Mouse (Mus musculus): ENCODE measurements around the gene Phpt1. TPM values are rescaled to one million over a fixed set of nuclear protein-coding genes. Genes with fewer than 3 reads are reported as not detected.

Phpt1 gene
- polyA plus RNA-seq (2014; fragmentation: Nextera tagmentation; extraction: Ambion mirVana) = 168 and 216 TPM in 2 replicates

GRCm38 (mm10) chr2:25574579-25575431, at the start of gene Phpt1, which contains the start of gene Mamdc4:
Phpt1 (minus strand) TSS chr2:25575224.
Mamdc4 (minus strand) TSS chr2:25574845.
- Histone ChIP-seq H3K36me3 (ENCODE audit: control insufficient read depth, insufficient read depth, low read length) (peaks cover 11% of the 10 kb centered on the region), H3K9me3 (replicated peaks; ENCODE audit: control insufficient read depth, low read length) (no peaks in the 10 kb centered on the region), H3K4me1 (ENCODE audit: control insufficient read depth, insufficient read depth, low read length) (peaks cover 18% of the 10 kb centered on the region), H3K4me3 (ENCODE audit: low read depth, low read length) (peak within 1 kb of the TSS; percentile 51), H3K4me2 (ENCODE audit: low read length) (peak within 1 kb of the TSS; percentile 81), H3K27me3 (replicated peaks; ENCODE audit: control insufficient read depth, insufficient read depth, low read length) (peaks cover 40% of the 10 kb centered on the region), H3K27ac (ENCODE audit: low read depth, low read length) (peak within 1 kb of the TSS; percentile 87), H3K9ac (ENCODE audit: low read length) (peak within 1 kb of the TSS; percentile 66)
- DNase-seq (ENCODE audit: low spot score) = peak; percentile 99
- under 1% methylated on average over 44 of the region's 45 CpGs for WGBS
- ATAC-seq = peak; percentile 99

- peaks cover 7% of the 10 kb centered on the region; the same call in 1 of the 2 replicates for H3K4me1 ChIP-seq (ENCODE audit: control insufficient read depth, insufficient read depth, low read length)
- H3K36me3 ChIP-seq (ENCODE audit: control insufficient read depth, insufficient read depth, low read length) = no peaks in the 10 kb centered on the region
- H3K4me3 ChIP-seq (ENCODE audit: low read depth, low read length) = peak within 1 kb of the TSS; percentile 36
- peaks cover 15% of the 10 kb centered on the region for H3K27me3 ChIP-seq (replicated peaks; ENCODE audit: control insufficient read depth, insufficient read depth, low read length)
- peak within 1 kb of the TSS; percentile 67 for H3K4me2 ChIP-seq (ENCODE audit: low read length)
- WGBS = 5% methylated on average over 34 of the region's 34 CpGs
- H3K9me3 ChIP-seq (replicated peaks; ENCODE audit: control insufficient read depth, low read length) = no peaks in the 10 kb centered on the region
- H3K9ac ChIP-seq (ENCODE audit: low read length) = peak within 1 kb of the TSS; percentile 67
- H3K27ac ChIP-seq (ENCODE audit: low read depth, low read length) = no peak within 1 kb of the TSS
- peak; percentile 82 for DNase-seq (ENCODE audit: low spot score)
- peak; percentile 93 for ATAC-seq
Observed at GRCm38 (mm10) chr2:25621229-25622200, 46.5 kb upstream of the Phpt1 start, which contains the start of gene Tmem141. Tmem141 (minus strand) TSS chr2:25622005.

GRCm38 (mm10) chr2:25620852-25621228, 45.8 kb upstream of the Phpt1 start:
- H3K4me3 ChIP-seq (ENCODE audit: low read depth, low read length) = no peak overlapping the region
- ATAC-seq (0 out of 2 replicates have a peak, but pooled peaks have one; percentile 3), DNase-seq (ENCODE audit: low spot score) (no peak)
- H3K27ac ChIP-seq (ENCODE audit: low read depth, low read length) = no peak overlapping the region
- H3K4me2 ChIP-seq (ENCODE audit: low read length) = peak overlapping the region; percentile 67; the same call in 1 of the 2 replicates
- no peaks in the 10 kb centered on the region for H3K36me3 ChIP-seq (ENCODE audit: control insufficient read depth, insufficient read depth, low read length)
- H3K9me3 ChIP-seq (replicated peaks; ENCODE audit: control insufficient read depth, low read length) = no peaks in the 10 kb centered on the region
- peaks cover 22% of the 10 kb centered on the region for H3K27me3 ChIP-seq (replicated peaks; ENCODE audit: control insufficient read depth, insufficient read depth, low read length)
- H3K9ac ChIP-seq (ENCODE audit: low read length) = peak overlapping the region; percentile 13; the same call in 1 of the 2 replicates
- peaks cover 7% of the 10 kb centered on the region; the same call in 1 of the 2 replicates for H3K4me1 ChIP-seq (ENCODE audit: control insufficient read depth, insufficient read depth, low read length)
- 85% methylated on average over 4 of the region's 4 CpGs for WGBS

DNA sequence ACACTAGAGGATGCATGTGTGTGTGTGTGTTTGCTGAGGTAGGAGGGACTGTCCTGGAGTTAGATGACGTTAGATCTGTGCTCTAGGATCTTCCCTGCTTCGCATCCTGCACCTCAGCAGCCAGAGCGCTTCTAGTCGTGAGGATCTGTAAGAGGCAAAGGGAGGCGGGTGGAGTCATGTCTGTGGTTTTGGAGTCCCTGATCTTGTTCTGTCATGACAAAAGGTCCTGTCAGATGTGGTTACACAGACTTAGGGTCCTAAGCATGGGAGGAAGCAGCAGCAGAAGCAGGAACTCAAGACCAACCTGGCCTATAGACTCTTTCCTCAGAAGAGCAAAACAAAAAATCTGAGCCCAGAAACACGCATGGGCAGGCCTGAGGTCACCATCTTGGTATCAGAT, 45.4 kb upstream of the Phpt1 start:
- no peak overlapping the region for H3K4me3 ChIP-seq (ENCODE audit: low read depth, low read length)

GRCm38 (mm10) chr2:25617578-25617977, 42.6 kb upstream of the Phpt1 start, which contains the start of gene Ccdc183:
Ccdc183 (minus strand) TSS chr2:25617678.
- ATAC-seq (no peak), DNase-seq (ENCODE audit: low spot score) (no peak)
- no peak within 1 kb of the TSS for H3K4me3 ChIP-seq (ENCODE audit: low read depth, low read length)
- no peak within 1 kb of the TSS for H3K9ac ChIP-seq (ENCODE audit: low read length)
- H3K27ac ChIP-seq (ENCODE audit: low read depth, low read length) = no peak within 1 kb of the TSS
- WGBS = 79% methylated on average over 3 of the region's 3 CpGs
- peaks cover 29% of the 10 kb centered on the region for H3K27me3 ChIP-seq (replicated peaks; ENCODE audit: control insufficient read depth, insufficient read depth, low read length)
- H3K9me3 ChIP-seq (replicated peaks; ENCODE audit: control insufficient read depth, low read length) = no peaks in the 10 kb centered on the region
- H3K4me2 ChIP-seq (ENCODE audit: low read length) = no peak within 1 kb of the TSS
- peaks cover 7% of the 10 kb centered on the region; the same call in 1 of the 2 replicates for H3K4me1 ChIP-seq (ENCODE audit: control insufficient read depth, insufficient read depth, low read length)
- no peaks in the 10 kb centered on the region for H3K36me3 ChIP-seq (ENCODE audit: control insufficient read depth, insufficient read depth, low read length)

More for the DNA sequence above, 45.4 kb upstream of the Phpt1 start:
- H3K27me3 ChIP-seq (replicated peaks; ENCODE audit: control insufficient read depth, insufficient read depth, low read length) = peaks cover 26% of the 10 kb centered on the region
- no peaks in the 10 kb centered on the region for H3K9me3 ChIP-seq (replicated peaks; ENCODE audit: control insufficient read depth, low read length)
- H3K9ac ChIP-seq (ENCODE audit: low read length) = no peak overlapping the region
- WGBS = 84% methylated on average over 6 of the region's 6 CpGs
- DNase-seq (ENCODE audit: low spot score) (no peak), ATAC-seq (no peak)
- peaks cover 7% of the 10 kb centered on the region; the same call in 1 of the 2 replicates for H3K4me1 ChIP-seq (ENCODE audit: control insufficient read depth, insufficient read depth, low read length)
- H3K36me3 ChIP-seq (ENCODE audit: control insufficient read depth, insufficient read depth, low read length) = no peaks in the 10 kb centered on the region
- no peak overlapping the region for H3K27ac ChIP-seq (ENCODE audit: low read depth, low read length)
- no peak overlapping the region for H3K4me2 ChIP-seq (ENCODE audit: low read length)

DNA sequence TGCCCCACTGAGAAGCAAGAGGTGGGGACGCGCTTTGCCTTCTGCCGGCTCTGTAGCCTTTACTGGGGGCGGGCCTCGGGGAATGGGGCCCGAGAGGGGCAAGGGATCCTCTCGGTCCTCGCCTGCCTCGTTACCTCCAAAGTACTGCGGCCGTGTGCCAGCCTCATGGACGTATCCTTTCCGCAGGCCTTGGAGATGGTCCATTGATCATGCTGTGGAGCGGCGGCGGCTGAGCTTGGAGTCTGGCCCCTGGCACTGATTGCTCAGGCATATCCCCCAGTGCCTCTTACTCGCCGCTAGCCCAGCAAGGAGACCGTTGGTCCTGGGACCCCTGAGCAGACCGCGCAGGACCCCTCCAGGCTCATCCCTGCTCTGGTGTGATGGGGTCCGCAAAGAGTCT, 41.4 kb upstream of the Phpt1 start:
- Histone ChIP-seq H3K27ac (ENCODE audit: low read depth, low read length) (no peak overlapping the region), H3K4me1 (ENCODE audit: control insufficient read depth, insufficient read depth, low read length) (peaks cover 4% of the 10 kb centered on the region; the same call in 1 of the 2 replicates), H3K4me3 (ENCODE audit: low read depth, low read length) (no peak overlapping the region), H3K9ac (ENCODE audit: low read length) (no peak overlapping the region), H3K27me3 (replicated peaks; ENCODE audit: control insufficient read depth, insufficient read depth, low read length) (peaks cover 29% of the 10 kb centered on the region), H3K4me2 (ENCODE audit: low read length) (no peak overlapping the region), H3K36me3 (ENCODE audit: control insufficient read depth, insufficient read depth, low read length) (no peaks in the 10 kb centered on the region), H3K9me3 (replicated peaks; ENCODE audit: control insufficient read depth, low read length) (no peaks in the 10 kb centered on the region)
- 19% methylated on average over 20 of the region's 22 CpGs for WGBS
- no peak for DNase-seq (ENCODE audit: low spot score)
- no peak for ATAC-seq

DNA sequence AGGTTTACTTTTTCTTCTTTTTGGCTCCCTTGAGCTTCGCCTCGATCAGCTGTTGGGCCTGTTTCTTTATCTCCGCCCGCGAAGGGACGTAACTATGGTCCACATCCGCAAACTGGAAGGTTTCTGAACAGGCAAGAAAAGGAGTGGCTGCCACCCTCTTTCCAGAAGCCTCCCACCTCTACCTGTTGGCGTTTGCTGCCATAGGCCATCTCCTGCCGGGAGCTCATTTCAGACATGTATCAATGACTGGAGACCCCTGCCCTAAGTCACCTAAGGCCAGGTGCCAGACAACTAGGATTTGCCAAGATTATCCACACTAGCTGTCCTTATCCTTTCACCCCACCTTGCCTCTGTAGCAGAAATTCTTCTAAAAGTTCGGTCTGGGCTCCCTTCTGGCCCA, 33.6 kb upstream of the Phpt1 start:
- Histone ChIP-seq H3K9ac (ENCODE audit: low read length) (peak overlapping the region; percentile 96), H3K9me3 (replicated peaks; ENCODE audit: control insufficient read depth, low read length) (no peaks in the 10 kb centered on the region), H3K4me3 (ENCODE audit: low read depth, low read length) (peak overlapping the region; percentile 100), H3K36me3 (ENCODE audit: control insufficient read depth, insufficient read depth, low read length) (no peaks in the 10 kb centered on the region), H3K4me1 (ENCODE audit: control insufficient read depth, insufficient read depth, low read length) (peaks cover 14% of the 10 kb centered on the region), H3K27me3 (replicated peaks; ENCODE audit: control insufficient read depth, insufficient read depth, low read length) (no peaks in the 10 kb centered on the region), H3K4me2 (ENCODE audit: low read length) (peak overlapping the region; percentile 60), H3K27ac (ENCODE audit: low read depth, low read length) (peak overlapping the region; percentile 50; the same call in 1 of the 2 replicates)
- ATAC-seq (no peak; the same call in 1 of the 2 replicates), DNase-seq (ENCODE audit: low spot score) (no peak)
- WGBS = 79% methylated on average over 10 of the region's 10 CpGs

All from forebrain, embryonic 14.5 days (tissue).